Mouse (Mus musculus): ENCODE data around the gene D930048N14Rik. TPM values are rescaled to one million over a fixed set of nuclear protein-coding genes. Genes with fewer than 3 reads are reported as not detected.

Gene D930048N14Rik
- total RNA-seq, 1 experiment, result 4.1 TPM

- Histone ChIP-seq H3K27ac (ENCODE audit: insufficient read depth, low read depth, low read length, poor library complexity, severe bottlenecking) (no peak overlapping the region), H3K9me3 (ENCODE audit: control insufficient read depth, insufficient read depth, low read depth, low read length) (no peaks in the 10 kb centered on the region), H3K36me3 (ENCODE audit: control insufficient read depth, insufficient read depth, low read length, poor library complexity, severe bottlenecking) (peaks cover 66% of the 10 kb centered on the region), H3K4me1 (ENCODE audit: control insufficient read depth in 2 of 2, insufficient read depth in 2 of 2, low read length in 2 of 2, poor library complexity in 1 of 2) (peaks cover 0 to 16% of the 10 kb centered on the region in 2 experiments; a peak in 2 of 4 replicates), H3K4me3 (ENCODE audit: insufficient read depth in 1 of 2, low read depth in 1 of 2, low read length in 2 of 2, poor library complexity in 1 of 2, severe bottlenecking in 1 of 2) (no peak overlapping the region), H3K9ac (ENCODE audit: insufficient read depth, low read depth, low read length, poor library complexity, severe bottlenecking) (no peak overlapping the region)
- in situ Hi-C loops (cut with MboI; ENCODE audit: low sequenced_read_pairs in 2 of 2, unreplicated experiment in 2 of 2), result no loop called here
- no peak for DNase-seq (ENCODE audit: low read depth, low spot score)
- TF ChIP-seq ZNF384 (IDR thresholded peaks at IDR 0.05; ENCODE audit: low read depth, low read length), result no peak
- no peak for TF ChIP-seq MAFK (IDR thresholded peaks at IDR 0.05; ENCODE audit: insufficient read depth, low read depth, low read length)
- TF ChIP-seq CHD2 (IDR thresholded peaks at IDR 0.05; ENCODE audit: low read depth, low read length), result no peak
- TF ChIP-seq ZC3H11A (IDR thresholded peaks at IDR 0.05; ENCODE audit: borderline replicate concordance, low read depth, low read length), result no peak
- no peak for TF ChIP-seq HCFC1 (IDR thresholded peaks at IDR 0.05; ENCODE audit: borderline replicate concordance, insufficient read depth, low read length)
Measured at GRCm38 (mm10) chr11:51622971-51623491, 27.7 kb upstream of the D930048N14Rik start.

GRCm38 (mm10) chr11:51625187-51625820, 25.4 kb upstream of the D930048N14Rik start:
- H3K4me1 ChIP-seq (ENCODE audit: control insufficient read depth in 2 of 2, insufficient read depth in 2 of 2, low read length in 2 of 2, poor library complexity in 1 of 2), result peaks cover 0 to 17% of the 10 kb centered on the region in 2 experiments; a peak in 2 of 4 replicates
- H3K9me3 ChIP-seq (ENCODE audit: control insufficient read depth, insufficient read depth, low read depth, low read length), result no peaks in the 10 kb centered on the region
- no peak overlapping the region for H3K9ac ChIP-seq (ENCODE audit: insufficient read depth, low read depth, low read length, poor library complexity, severe bottlenecking)
- H3K36me3 ChIP-seq (ENCODE audit: control insufficient read depth, insufficient read depth, low read length, poor library complexity, severe bottlenecking), result peaks cover 78% of the 10 kb centered on the region
- H3K27ac ChIP-seq (ENCODE audit: insufficient read depth, low read depth, low read length, poor library complexity, severe bottlenecking), result peak overlapping the region; percentile 76
- DNase-seq (ENCODE audit: low read depth, low spot score), result no peak
- no peak overlapping the region for H3K4me3 ChIP-seq (ENCODE audit: insufficient read depth in 1 of 2, low read depth in 1 of 2, low read length in 2 of 2, poor library complexity in 1 of 2, severe bottlenecking in 1 of 2)
- in situ Hi-C loops (cut with MboI; ENCODE audit: low sequenced_read_pairs in 2 of 2, unreplicated experiment in 2 of 2), result no loop called here
- TF ChIP-seq MAFK (IDR thresholded peaks at IDR 0.05; ENCODE audit: insufficient read depth, low read depth, low read length) (peak; percentile 79), CHD2 (IDR thresholded peaks at IDR 0.05; ENCODE audit: low read depth, low read length) (no peak), ZC3H11A (IDR thresholded peaks at IDR 0.05; ENCODE audit: borderline replicate concordance, low read depth, low read length) (no peak), HCFC1 (IDR thresholded peaks at IDR 0.05; ENCODE audit: borderline replicate concordance, insufficient read depth, low read length) (no peak), ZNF384 (IDR thresholded peaks at IDR 0.05; ENCODE audit: low read depth, low read length) (no peak)

- no peak for DNase-seq (ENCODE audit: low read depth, low spot score)
- in situ Hi-C loops (cut with MboI; ENCODE audit: low sequenced_read_pairs in 2 of 2, unreplicated experiment in 2 of 2), result no loop called here
- Histone ChIP-seq H3K36me3 (ENCODE audit: control insufficient read depth, insufficient read depth, low read length, poor library complexity, severe bottlenecking) (peaks cover 68% of the 10 kb centered on the region), H3K27ac (ENCODE audit: insufficient read depth, low read depth, low read length, poor library complexity, severe bottlenecking) (no peak overlapping the region), H3K9me3 (ENCODE audit: control insufficient read depth, insufficient read depth, low read depth, low read length) (no peaks in the 10 kb centered on the region), H3K4me1 (ENCODE audit: control insufficient read depth in 2 of 2, insufficient read depth in 2 of 2, low read length in 2 of 2, poor library complexity in 1 of 2) (peaks cover 0 to 18% of the 10 kb centered on the region in 2 experiments; a peak in 2 of 4 replicates), H3K9ac (ENCODE audit: insufficient read depth, low read depth, low read length, poor library complexity, severe bottlenecking) (no peak overlapping the region), H3K4me3 (ENCODE audit: insufficient read depth in 1 of 2, low read depth in 1 of 2, low read length in 2 of 2, poor library complexity in 1 of 2, severe bottlenecking in 1 of 2) (no peak overlapping the region)
- TF ChIP-seq ZC3H11A (IDR thresholded peaks at IDR 0.05; ENCODE audit: borderline replicate concordance, low read depth, low read length) (no peak), HCFC1 (IDR thresholded peaks at IDR 0.05; ENCODE audit: borderline replicate concordance, insufficient read depth, low read length) (no peak), CHD2 (IDR thresholded peaks at IDR 0.05; ENCODE audit: low read depth, low read length) (no peak), ZNF384 (IDR thresholded peaks at IDR 0.05; ENCODE audit: low read depth, low read length) (no peak), MAFK (IDR thresholded peaks at IDR 0.05; ENCODE audit: insufficient read depth, low read depth, low read length) (no peak)
Measured at GRCm38 (mm10) chr11:51627425-51627824, 23.3 kb upstream of the D930048N14Rik start.

- H3K36me3 ChIP-seq (ENCODE audit: control insufficient read depth, insufficient read depth, low read length, poor library complexity, severe bottlenecking), result peaks cover 67% of the 10 kb centered on the region
- H3K4me1 ChIP-seq (ENCODE audit: control insufficient read depth in 2 of 2, insufficient read depth in 2 of 2, low read length in 2 of 2, poor library complexity in 1 of 2), result peaks cover 0 to 21% of the 10 kb centered on the region in 2 experiments; a peak in 2 of 4 replicates
- no peak overlapping the region for H3K4me3 ChIP-seq (ENCODE audit: insufficient read depth in 1 of 2, low read depth in 1 of 2, low read length in 2 of 2, poor library complexity in 1 of 2, severe bottlenecking in 1 of 2)
- in situ Hi-C loops (cut with MboI; ENCODE audit: low sequenced_read_pairs in 2 of 2, unreplicated experiment in 2 of 2), result no loop called here
- H3K27ac ChIP-seq (ENCODE audit: insufficient read depth, low read depth, low read length, poor library complexity, severe bottlenecking), result no peak overlapping the region
- H3K9me3 ChIP-seq (ENCODE audit: control insufficient read depth, insufficient read depth, low read depth, low read length), result no peaks in the 10 kb centered on the region
- TF ChIP-seq MAFK (IDR thresholded peaks at IDR 0.05; ENCODE audit: insufficient read depth, low read depth, low read length) (no peak), HCFC1 (IDR thresholded peaks at IDR 0.05; ENCODE audit: borderline replicate concordance, insufficient read depth, low read length) (no peak), ZNF384 (IDR thresholded peaks at IDR 0.05; ENCODE audit: low read depth, low read length) (no peak), ZC3H11A (IDR thresholded peaks at IDR 0.05; ENCODE audit: borderline replicate concordance, low read depth, low read length) (no peak), CHD2 (IDR thresholded peaks at IDR 0.05; ENCODE audit: low read depth, low read length) (no peak)
- H3K9ac ChIP-seq (ENCODE audit: insufficient read depth, low read depth, low read length, poor library complexity, severe bottlenecking), result no peak overlapping the region
- DNase-seq (ENCODE audit: low read depth, low spot score), result no peak
Measured at GRCm38 (mm10) chr11:51627907-51628306, 22.8 kb upstream of the D930048N14Rik start.
